Mouse (Mus musculus): Measurements from ENCODE around the gene Myh7.

GRCm38 (mm10) chr14:54996793-54997192, 2.4 kb upstream of the Myh7 start:
- TF ChIP-seq CTCF (IDR thresholded peaks at IDR 0.05; ENCODE audit: insufficient read depth, low read length) (no peak), POLR2A (IDR thresholded peaks at IDR 0.05; ENCODE audit: borderline replicate concordance, extremely low read depth, low read depth, low read length) (no peak)
